Mouse (Mus musculus) neural tube, embryonic 12.5 days (tissue): ENCODE data around the gene Cdca4. TPM values are rescaled to one million over a fixed set of nuclear protein-coding genes. Genes with fewer than 3 reads are reported as not detected.

Source experiments
- ATAC-seq: fragments of 200-750 bp; cut with Nextera tagmentation; 2 replicates; pipeline ENCODE4 v1.8.0; 2017; ENCODE audit warnings: low read depth, mild to moderate bottlenecking, moderate TSS enrichment, moderate library complexity; ENCODE audit not compliant: low FRiP score
- H3K27ac ChIP-seq: fragments of 300-500 bp; sonication (generic); 2 replicates; pipeline ENCODE4 v1.5.1; 2016
- H3K27me3 ChIP-seq: fragments of 300-500 bp; sonication (generic); replicated peaks from 2 replicates; pipeline ENCODE4 v1.6.1; 2016; ENCODE audit warnings: mild to moderate bottlenecking
- H3K36me3 ChIP-seq: fragments of 300-500 bp; sonication (generic); 2 replicates; pipeline ENCODE4 v1.6.1; 2016; ENCODE audit warnings: mild to moderate bottlenecking
- H3K4me1 ChIP-seq: fragments of 300-500 bp; sonication (generic); 2 replicates; pipeline ENCODE4 v1.6.1; 2016
- H3K4me2 ChIP-seq: fragments of 300-500 bp; sonication (generic); replicated peaks from 2 replicates; pipeline ENCODE4 v1.6.1; 2016; ENCODE audit warnings: mild to moderate bottlenecking
- H3K4me3 ChIP-seq: fragments of 300-500 bp; sonication (generic); 2 replicates; pipeline ENCODE4 v1.5.1; 2016
- H3K9ac ChIP-seq: fragments of 300-500 bp; sonication (generic); 2 replicates; pipeline ENCODE4 v1.6.1; 2016; ENCODE audit warnings: mild to moderate bottlenecking
- H3K9me3 ChIP-seq: fragments of 300-500 bp; sonication (generic); 2 replicates; pipeline ENCODE4 v1.6.1; 2016; ENCODE audit warnings: mild to moderate bottlenecking
- WGBS: fragments of 180-500 bp; shearing (Covaris S2); methylation state at CpG from one replicate; pipeline ENCODE4 v1.1.7; 2016; 5-methylcytosine and 5-hydroxymethylcytosine counted together
- polyA plus RNA-seq: library from polyadenylated mRNA; unstranded; fragments of >200 nt; fragmentation: Nextera tagmentation; extraction: Ambion mirVana; gene quantifications from 2 replicates; pipeline ENCODE4 v1.2.1, GENCODE M21; 2016

Cdca4 gene
- polyA plus RNA-seq, 1 experiment from 2014 or later: 103 TPM

DNA sequence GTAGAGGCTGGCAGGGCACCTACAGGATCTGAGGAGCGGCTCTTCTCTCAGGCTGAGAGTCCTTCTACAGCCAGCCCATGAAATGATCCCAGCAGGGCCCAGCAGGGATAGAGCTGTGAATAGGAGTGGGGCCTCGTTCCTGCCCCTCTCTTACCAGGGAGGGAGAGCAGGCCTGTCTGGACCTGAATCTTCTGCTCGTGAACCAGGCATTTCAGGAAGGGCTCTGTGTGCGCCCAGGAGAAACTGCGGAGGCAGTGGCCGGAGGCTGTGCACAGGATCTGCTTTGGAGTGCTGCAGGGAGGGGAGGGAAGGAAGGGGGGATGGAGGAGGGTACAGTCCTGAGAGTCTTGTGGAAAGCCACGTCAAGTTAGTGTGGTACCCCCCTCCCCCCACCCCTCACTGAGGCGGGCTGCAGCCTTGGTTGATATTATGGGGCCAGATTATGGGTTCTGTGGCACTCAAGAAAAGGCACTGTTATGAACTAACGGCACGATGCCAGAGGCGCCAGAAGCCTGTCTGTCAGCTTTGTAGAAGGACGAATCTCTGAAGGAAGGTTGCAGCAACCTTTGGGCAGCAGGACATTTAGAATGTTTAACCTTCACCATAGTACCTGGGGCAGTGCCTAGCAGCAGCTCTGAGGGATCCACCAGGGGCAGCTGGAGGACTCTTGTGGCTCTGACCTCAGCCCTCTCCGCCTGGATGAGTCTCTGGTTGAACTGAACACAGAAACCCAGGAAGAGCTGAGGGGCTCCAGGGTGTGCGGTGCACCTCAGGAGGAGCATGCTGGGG, 14.3 kb downstream of the Cdca4 start:
- H3K4me2 ChIP-seq: no peak overlapping the region
- H3K27me3 ChIP-seq: no peaks in the 10 kb centered on the region
- no peak overlapping the region for H3K27ac ChIP-seq
- no peak overlapping the region for H3K4me3 ChIP-seq
- H3K4me1 ChIP-seq: peaks cover 3% of the 10 kb centered on the region
- H3K9me3 ChIP-seq: no peaks in the 10 kb centered on the region
- 78% methylated on average over 14 of the region's 14 CpGs for WGBS
- H3K9ac ChIP-seq: no peak overlapping the region
- H3K36me3 ChIP-seq: peaks cover 59% of the 10 kb centered on the region
- no peak for ATAC-seq

- Histone ChIP-seq H3K9me3 (no peaks in the 10 kb centered on the region), H3K27me3 (no peaks in the 10 kb centered on the region), H3K4me2 (no peak overlapping the region), H3K4me3 (no peak overlapping the region), H3K27ac (no peak overlapping the region), H3K36me3 (peaks cover 44% of the 10 kb centered on the region), H3K4me1 (peaks cover 14% of the 10 kb centered on the region), H3K9ac (no peak overlapping the region)
- no peak for ATAC-seq
- WGBS: 94% methylated on average over 7 of the region's 7 CpGs
Observed at GRCm38 (mm10) chr12:112813370-112813769, 15.9 kb downstream of the Cdca4 start.

GRCm38 (mm10) chr12:112810092-112810885, 18.9 kb downstream of the Cdca4 start:
- Histone ChIP-seq H3K36me3 (peaks cover 25% of the 10 kb centered on the region), H3K27ac (no peak overlapping the region), H3K27me3 (peaks cover 2% of the 10 kb centered on the region; the same call in 1 of the 2 replicates), H3K4me1 (peaks cover 18% of the 10 kb centered on the region), H3K9me3 (no peaks in the 10 kb centered on the region), H3K4me2 (peak overlapping the region; percentile 92), H3K4me3 (peak overlapping the region; percentile 62; the same call in 1 of the 2 replicates), H3K9ac (0 out of 2 replicates have a peak overlapping the region, but pooled peaks have one; percentile 60)
- 66% methylated on average over 19 of the region's 19 CpGs for WGBS
- ATAC-seq: no peak

GRCm38 (mm10) chr12:112809641-112810040, 19.6 kb downstream of the Cdca4 start:
- 21% methylated on average over 8 of the region's 8 CpGs for WGBS
- ATAC-seq: no peak
- Histone ChIP-seq H3K4me3 (peak overlapping the region; percentile 62), H3K9ac (peak overlapping the region; percentile 60), H3K9me3 (no peaks in the 10 kb centered on the region), H3K36me3 (peaks cover 20% of the 10 kb centered on the region), H3K27me3 (peaks cover 6% of the 10 kb centered on the region; the same call in 1 of the 2 replicates), H3K4me1 (peaks cover 18% of the 10 kb centered on the region), H3K27ac (no peak overlapping the region), H3K4me2 (peak overlapping the region; percentile 92)

GRCm38 (mm10) chr12:112808587-112809364, 20.4 kb downstream of the Cdca4 start, which contains the start of gene Clba1:
Clba1 (plus strand) TSS chr12:112808937.
- Histone ChIP-seq H3K4me3 (peak within 1 kb of the TSS; percentile 62), H3K4me2 (peak within 1 kb of the TSS; percentile 92), H3K9me3 (no peaks in the 10 kb centered on the region), H3K27ac (peak within 1 kb of the TSS; percentile 42; the same call in 1 of the 2 replicates), H3K4me1 (peaks cover 18% of the 10 kb centered on the region), H3K36me3 (peaks cover 12% of the 10 kb centered on the region), H3K9ac (peak within 1 kb of the TSS; percentile 60), H3K27me3 (peaks cover 6% of the 10 kb centered on the region; the same call in 1 of the 2 replicates)
- WGBS: 2% methylated on average over 58 of the region's 64 CpGs
- ATAC-seq: peak; percentile 92

GRCm38 (mm10) chr12:112808212-112808586, 21.0 kb downstream of the Cdca4 start:
- H3K27ac ChIP-seq: peak overlapping the region; percentile 42; the same call in 1 of the 2 replicates
- peak overlapping the region; percentile 60 for H3K9ac ChIP-seq
- peak overlapping the region; percentile 92 for H3K4me2 ChIP-seq
- peaks cover 11% of the 10 kb centered on the region; the same call in 1 of the 2 replicates for H3K27me3 ChIP-seq
- ATAC-seq: peak; percentile 51
- peak overlapping the region; percentile 62 for H3K4me3 ChIP-seq
- peaks cover 9% of the 10 kb centered on the region; the same call in 1 of the 2 replicates for H3K36me3 ChIP-seq
- peaks cover 20% of the 10 kb centered on the region for H3K4me1 ChIP-seq
- 71% methylated on average over 5 of the region's 5 CpGs for WGBS
- H3K9me3 ChIP-seq: no peaks in the 10 kb centered on the region

DNA sequence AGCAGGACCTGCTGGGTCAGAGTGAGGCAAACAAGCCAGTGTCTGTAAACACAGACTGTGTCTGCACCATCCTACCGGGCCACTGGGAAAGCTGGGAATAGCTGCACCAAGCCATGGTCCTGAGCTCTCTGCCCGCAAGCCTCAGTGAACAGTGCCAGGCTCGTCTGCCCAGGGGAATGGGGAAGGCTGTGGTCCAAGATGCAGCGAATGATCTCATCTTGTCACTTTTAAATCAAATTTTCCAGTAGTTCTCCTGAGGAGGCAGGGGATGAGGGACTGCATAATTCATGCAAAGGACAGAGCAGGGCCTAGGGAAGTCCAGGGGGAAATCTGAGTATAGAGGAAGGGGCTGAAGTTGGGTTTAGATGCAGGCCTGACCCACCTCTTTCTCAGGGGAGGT, 21.4 kb downstream of the Cdca4 start:
- Histone ChIP-seq H3K4me3 (no peak overlapping the region), H3K9me3 (no peaks in the 10 kb centered on the region), H3K36me3 (peaks cover 7% of the 10 kb centered on the region; the same call in 1 of the 2 replicates), H3K9ac (no peak overlapping the region), H3K27ac (no peak overlapping the region), H3K4me2 (no peak overlapping the region), H3K4me1 (peaks cover 24% of the 10 kb centered on the region), H3K27me3 (peaks cover 15% of the 10 kb centered on the region; the same call in 1 of the 2 replicates)
- 81% methylated on average over 4 of the region's 4 CpGs for WGBS
- no peak for ATAC-seq

GRCm38 (mm10) chr12:112806044-112806443, 23.2 kb downstream of the Cdca4 start:
- 76% methylated on average over 6 of the region's 6 CpGs for WGBS
- H3K9me3 ChIP-seq: no peaks in the 10 kb centered on the region
- H3K4me2 ChIP-seq: no peak overlapping the region
- peaks cover 37% of the 10 kb centered on the region for H3K4me1 ChIP-seq
- no peak overlapping the region for H3K4me3 ChIP-seq
- no peak for ATAC-seq
- peaks cover 26% of the 10 kb centered on the region for H3K27me3 ChIP-seq
- no peak overlapping the region for H3K9ac ChIP-seq
- H3K36me3 ChIP-seq: no peaks in the 10 kb centered on the region
- H3K27ac ChIP-seq: no peak overlapping the region

- Histone ChIP-seq H3K36me3 (no peaks in the 10 kb centered on the region), H3K27me3 (peaks cover 33% of the 10 kb centered on the region), H3K9me3 (no peaks in the 10 kb centered on the region), H3K27ac (no peak overlapping the region), H3K4me1 (peaks cover 27% of the 10 kb centered on the region), H3K9ac (no peak overlapping the region), H3K4me2 (no peak overlapping the region), H3K4me3 (no peak overlapping the region)
- ATAC-seq: no peak
- 51% methylated on average over 13 of the region's 13 CpGs for WGBS
Observed at GRCm38 (mm10) chr12:112804046-112804445, 25.2 kb downstream of the Cdca4 start.

DNA sequence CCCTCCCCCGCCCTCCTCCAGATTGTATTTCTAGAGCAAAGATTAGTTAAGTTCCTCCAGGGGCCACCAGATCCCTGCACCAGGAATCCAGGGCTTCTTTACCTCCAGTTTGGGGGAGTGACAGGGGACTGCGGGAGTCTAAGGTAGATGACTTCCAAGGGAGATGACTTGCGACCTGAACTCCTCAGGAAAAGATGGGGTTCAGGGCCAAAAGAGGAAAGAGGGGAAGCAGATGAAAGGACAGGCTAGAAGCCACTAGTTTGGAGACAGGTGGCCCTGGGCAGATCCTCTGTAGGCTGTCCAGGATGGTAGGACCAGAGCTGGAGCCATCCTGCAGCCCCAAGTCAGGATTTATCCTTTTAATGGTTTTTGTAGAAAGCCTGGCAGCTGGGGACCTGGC, 26.3 kb downstream of the Cdca4 start:
- H3K4me3 ChIP-seq: no peak overlapping the region
- no peak overlapping the region for H3K9ac ChIP-seq
- 23% methylated on average over 3 of the region's 3 CpGs for WGBS
- H3K9me3 ChIP-seq: no peaks in the 10 kb centered on the region
- H3K27me3 ChIP-seq: peaks cover 36% of the 10 kb centered on the region
- ATAC-seq: no peak
- no peaks in the 10 kb centered on the region for H3K36me3 ChIP-seq
- no peak overlapping the region for H3K27ac ChIP-seq
- H3K4me1 ChIP-seq: peaks cover 19% of the 10 kb centered on the region
- peak overlapping the region; percentile 100 for H3K4me2 ChIP-seq

DNA sequence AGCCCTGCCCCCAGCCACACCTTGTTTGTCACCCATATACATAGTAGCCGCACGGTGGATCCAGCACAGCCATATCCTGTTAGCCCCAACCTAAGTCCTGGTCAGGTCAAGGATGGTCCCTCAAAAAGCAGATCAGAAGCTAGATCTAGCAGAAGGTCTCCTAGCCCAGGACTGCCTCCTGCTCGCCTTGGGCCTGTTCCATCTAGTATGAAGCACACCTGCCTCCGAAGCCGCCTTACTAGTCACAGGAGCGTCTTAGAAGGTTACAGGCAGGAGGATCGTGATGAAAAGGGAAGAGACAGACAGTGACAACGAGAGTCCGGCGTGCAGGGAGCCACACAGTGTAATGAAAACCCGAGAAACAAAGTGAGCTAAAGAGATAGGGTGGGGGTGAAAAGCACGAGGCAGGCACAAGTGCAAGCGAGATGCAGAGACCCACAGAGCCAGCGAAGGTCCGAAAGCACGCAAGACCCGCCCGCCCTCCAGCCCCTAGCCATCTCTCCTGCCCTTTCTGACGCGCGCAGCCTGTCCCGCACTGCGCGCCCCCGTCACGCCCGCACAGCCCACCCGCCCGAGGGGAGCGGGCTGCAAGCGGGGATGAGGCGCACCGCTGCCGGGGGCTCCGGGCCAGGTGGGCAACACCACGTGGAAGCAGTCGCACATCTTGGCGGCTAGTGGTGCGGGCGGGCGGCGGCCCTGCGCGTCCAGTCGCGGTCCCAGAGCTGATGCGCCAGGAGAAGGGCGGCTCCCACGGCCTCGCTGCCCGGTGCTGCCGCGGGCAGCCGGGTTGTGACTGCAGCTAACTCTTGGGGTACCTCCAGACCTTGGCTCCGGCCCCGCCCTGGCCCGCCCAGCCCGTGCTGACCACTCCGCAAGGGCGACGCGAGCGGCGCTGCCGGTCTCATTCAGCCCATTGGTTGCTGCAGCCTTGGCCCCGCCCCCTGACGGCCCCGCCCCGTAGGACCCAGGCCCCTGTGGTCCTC, 27.1 kb downstream of the Cdca4 start, which contains the start of gene Ahnak2:
TSS of gene Ahnak2 (minus strand) at position 794 of the 983 bp plus-strand sequence.
- H3K27ac ChIP-seq: no peak within 1 kb of the TSS
- no peaks in the 10 kb centered on the region for H3K9me3 ChIP-seq
- H3K36me3 ChIP-seq: no peaks in the 10 kb centered on the region
- H3K4me1 ChIP-seq: peaks cover 19% of the 10 kb centered on the region
- peaks cover 36% of the 10 kb centered on the region for H3K27me3 ChIP-seq
- WGBS: 4% methylated on average over 68 of the region's 69 CpGs
- peak within 1 kb of the TSS; percentile 62 for H3K9ac ChIP-seq
- H3K4me3 ChIP-seq: peak within 1 kb of the TSS; percentile 54
- peak; percentile 61 for ATAC-seq
- peak within 1 kb of the TSS; percentile 100 for H3K4me2 ChIP-seq
